Mouse (Mus musculus) thymus, adult 18-20 months (tissue): ENCODE data around the gene Olfml2b.
A peak's percentile ranks its signal among the peaks of the same experiment; 100 is the strongest.

ENCODE experiments used
- DNase-seq, 2 experiments: peaks; one replicate each; pipeline ENCODE4 v3.0.0; 2022; ENCODE audit warnings: mixed read lengths in 2 of 2

Gene Olfml2b

DNA sequence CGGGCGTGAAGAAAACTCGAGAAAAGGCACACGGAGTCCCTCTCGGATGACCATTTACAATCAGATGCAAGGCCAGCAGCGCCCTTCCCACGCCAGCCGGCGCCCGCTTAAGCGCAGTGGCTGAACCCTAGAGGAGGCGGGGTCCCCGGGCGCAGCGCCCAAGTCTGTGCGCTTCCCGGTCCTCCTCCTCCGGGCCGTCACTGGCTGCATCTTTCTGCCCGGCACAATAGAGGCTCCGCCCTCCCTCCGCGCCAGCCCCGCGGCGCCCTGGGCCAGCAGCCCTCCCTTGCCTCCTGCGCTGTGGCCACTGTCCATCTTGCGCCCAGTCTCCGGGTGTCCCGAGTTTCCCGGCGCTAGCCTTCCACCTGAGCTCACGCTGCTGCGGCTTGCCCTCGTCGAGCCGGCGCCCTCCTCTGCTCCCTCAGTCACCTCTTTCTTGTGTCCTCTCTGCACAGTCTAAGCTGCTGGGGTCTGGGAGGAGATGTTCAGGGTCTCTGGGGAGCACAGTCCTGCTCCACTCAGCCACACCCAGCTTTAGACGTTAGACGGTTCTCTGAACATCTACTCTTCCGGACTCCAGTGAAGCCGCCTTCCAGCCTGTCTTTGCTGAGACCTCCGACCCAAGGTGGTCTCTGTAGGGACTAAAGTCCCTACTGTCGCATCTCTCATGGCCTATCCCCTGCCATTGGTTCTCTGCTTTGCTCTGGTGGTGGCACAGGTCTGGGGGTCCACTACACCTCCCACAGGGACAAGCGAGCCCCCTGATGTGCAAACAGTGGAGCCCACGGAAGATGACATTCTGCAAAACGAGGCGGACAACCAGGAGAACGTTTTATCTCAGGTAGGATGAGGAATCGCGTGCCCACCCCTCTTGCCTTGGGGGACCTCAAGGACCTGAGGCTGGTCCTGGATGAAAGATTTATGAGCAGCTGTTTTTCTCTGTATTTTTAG lies at the start of gene Olfml2b:
Gene Olfml2b (plus strand): TSS at position 278 of the 951 bp plus-strand sequence.
- peak in 1 of 2 experiments; percentile 19 for DNase-seq

DNA sequence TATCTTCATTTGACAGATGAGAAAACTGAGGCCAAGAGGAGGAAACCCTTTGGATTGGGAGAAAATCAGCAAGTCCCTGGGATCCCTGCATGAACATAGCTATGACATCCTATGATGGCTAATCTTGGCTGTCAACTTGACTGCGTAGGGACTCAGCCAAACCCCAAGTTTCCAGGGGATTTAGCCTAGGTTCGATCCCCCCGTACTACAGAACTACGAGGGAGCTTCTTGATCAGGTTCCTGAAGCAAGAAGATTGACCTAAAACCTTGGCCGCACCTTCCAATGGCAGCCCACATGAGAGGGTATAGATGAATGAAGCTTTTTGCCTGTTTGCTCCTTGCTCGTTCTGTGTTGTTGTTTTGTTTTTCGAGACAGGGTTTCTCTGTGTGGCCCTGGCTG lies 49.8 kb upstream of the Olfml2b start:
- DNase-seq = no peak

DNA sequence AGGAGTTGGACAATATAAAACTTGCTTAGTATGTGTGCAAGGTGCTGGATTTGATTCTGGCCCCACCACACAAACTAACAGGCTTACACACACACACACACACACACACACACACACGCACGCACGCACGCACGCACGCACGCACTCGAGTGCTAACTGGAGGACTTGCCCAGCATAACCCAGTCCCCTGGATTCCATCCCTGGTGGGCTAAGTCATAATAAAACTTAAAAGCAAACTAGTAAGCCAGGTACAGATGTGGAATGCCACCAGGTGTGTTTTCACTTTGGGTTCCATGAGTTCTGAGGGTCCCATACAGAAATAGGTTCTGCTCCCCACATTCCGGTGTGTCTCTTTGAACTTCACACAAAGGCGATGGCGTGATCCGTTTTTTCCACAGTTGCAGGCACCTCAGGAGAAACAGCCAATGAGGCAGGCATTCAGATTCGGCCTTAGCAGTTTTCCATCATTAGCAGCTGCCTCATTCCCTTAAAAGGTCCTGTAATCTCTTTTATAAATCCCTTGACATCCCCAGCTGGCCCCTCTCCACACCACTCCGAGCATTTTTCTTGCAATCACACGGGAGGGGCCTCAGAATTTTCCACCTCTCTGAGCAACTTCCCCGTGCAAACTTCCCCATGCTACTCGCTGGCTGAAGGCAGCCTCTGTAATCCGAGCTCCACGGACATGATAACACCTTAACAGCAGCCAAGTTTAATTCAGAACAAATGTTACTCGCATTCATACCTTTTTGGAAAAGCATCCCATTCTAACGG lies 38.9 kb upstream of the Olfml2b start:
- no peak for DNase-seq

DNA sequence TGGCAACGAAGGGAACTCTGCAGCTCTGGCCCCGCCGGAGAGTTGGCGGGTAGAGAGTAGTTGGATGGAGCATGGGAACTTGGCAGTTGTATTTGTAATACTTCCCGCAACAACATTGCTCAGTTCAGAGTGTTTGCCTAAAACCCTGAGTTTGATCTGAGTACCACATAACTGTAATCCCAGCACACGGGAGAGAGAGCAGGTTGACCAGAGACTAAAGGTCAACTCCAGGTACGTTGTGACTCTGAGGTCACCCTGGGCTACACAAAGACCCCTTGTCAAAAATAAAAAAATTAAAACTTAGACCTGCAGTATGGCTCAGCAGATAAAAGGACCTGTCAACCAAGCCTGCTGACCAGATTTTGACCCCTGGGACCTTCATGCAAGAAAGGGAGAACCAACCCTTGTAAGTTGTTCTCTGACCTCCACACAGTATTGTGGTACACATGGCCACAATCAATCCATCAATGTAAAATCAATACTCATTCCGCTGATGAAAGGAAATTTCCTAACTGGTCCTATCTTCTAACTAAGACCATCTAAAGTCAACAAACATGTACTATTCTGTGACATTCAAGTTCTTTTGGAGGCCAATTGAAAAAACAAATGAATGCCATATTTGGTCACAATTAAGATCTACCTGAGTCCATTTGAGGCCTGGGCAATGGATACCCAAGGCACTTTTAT lies 37.0 kb upstream of the Olfml2b start:
- no peak for DNase-seq

DNA sequence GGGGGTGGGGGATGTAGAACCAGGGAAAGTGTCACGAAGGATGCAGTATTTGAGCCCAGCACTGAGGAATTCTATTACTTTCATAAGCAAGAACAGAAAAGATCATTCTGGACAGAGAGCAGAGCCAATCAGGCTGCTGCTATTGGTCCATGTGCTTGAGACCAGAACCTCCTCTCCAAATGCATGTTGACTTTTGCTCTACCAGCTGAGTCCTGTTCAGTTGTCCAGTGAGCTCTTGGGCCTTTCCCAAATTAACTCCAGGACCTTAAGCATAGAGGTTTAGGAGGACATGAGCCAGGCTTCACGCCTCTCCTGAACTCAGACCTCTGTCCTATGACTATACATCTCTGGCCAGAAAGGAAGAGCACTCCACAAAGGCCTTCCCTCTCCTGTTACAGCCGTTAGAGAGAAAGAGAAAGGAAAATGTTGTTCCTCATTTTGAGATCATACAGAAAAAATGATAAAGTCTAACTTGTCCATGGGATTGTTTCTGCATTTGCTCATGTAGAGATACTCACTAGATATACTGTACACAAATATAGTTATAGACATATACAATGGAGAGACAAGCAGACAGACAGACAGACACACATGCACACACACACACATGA lies 35.8 kb upstream of the Olfml2b start:
- no peak for DNase-seq

DNA sequence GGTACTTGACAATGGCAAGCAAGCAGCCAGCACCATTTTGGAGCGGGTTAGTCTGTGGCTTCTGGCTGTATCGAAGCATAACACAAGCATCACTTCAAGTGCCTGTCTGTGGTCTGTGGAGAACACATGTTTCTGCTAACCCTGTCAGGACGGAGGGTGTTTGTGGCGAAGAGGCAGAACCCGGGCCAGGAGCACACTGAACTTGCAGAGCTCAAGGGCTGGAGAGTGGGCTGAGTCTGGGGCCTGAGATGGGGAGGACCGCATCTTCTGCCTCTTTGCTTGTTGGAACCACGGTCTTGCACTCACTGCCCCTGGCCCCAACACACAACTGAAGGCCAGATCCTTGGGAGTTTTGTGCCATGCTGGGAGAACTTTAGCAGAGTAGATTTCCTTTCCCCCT lies 34.5 kb upstream of the Olfml2b start:
- no peak for DNase-seq

DNA sequence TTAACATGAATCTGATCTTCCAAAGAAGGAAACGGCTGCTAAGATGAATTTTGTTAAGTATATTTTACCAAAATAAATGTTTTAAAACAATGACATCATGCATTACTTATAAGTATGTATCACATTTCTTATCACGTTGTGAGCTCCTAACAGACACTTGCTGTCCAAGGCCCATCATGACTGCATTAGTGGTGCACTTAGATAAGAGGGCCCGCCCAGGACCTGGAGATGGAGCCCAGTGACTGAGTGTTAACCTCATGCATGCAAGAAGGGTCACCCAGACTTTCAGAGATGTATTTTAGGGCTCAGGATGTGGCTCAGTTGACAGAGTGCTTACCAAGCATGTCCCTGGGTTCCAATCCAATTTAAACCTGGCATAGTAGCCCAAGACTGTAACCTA lies 34.0 kb upstream of the Olfml2b start:
- no peak for DNase-seq

DNA sequence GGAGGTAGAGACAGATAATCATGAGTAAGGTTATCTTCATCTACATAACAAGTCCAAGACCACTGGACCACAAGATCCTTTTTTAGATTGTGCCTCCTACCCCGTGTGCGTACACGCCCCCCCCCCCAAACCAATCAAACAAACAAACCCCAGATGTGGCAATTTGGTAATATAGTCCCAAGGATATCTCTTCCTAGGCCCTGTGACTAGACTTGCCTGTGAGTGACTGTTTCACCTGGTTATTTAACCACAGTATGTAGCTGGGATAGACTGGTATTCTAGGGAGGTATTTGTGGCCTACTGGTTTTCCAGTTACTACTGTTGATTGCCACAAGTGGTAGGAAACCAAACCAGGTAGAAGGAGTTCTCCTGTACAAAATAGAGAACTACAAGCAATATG lies 33.6 kb upstream of the Olfml2b start:
- DNase-seq = no peak

DNA sequence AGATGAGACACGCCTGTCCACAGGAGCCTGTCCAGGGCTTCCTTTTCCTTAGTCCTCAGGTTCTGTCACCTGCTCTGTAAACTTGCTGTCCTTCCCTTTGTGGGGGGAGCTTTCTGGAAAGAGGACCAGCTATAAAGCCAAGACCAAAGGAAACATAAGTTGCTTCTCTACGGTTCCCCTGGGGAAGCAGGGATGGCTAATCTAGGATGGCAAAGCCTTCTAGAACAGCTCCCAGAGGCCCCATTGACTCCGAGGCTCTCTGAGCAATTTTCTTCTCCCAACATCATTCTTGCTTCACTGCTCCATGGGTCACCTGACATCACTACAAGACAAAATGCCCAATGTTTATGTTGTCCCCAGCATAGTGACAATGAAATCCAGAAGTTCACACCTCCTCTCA lies 32.7 kb upstream of the Olfml2b start:
- no peak for DNase-seq

DNA sequence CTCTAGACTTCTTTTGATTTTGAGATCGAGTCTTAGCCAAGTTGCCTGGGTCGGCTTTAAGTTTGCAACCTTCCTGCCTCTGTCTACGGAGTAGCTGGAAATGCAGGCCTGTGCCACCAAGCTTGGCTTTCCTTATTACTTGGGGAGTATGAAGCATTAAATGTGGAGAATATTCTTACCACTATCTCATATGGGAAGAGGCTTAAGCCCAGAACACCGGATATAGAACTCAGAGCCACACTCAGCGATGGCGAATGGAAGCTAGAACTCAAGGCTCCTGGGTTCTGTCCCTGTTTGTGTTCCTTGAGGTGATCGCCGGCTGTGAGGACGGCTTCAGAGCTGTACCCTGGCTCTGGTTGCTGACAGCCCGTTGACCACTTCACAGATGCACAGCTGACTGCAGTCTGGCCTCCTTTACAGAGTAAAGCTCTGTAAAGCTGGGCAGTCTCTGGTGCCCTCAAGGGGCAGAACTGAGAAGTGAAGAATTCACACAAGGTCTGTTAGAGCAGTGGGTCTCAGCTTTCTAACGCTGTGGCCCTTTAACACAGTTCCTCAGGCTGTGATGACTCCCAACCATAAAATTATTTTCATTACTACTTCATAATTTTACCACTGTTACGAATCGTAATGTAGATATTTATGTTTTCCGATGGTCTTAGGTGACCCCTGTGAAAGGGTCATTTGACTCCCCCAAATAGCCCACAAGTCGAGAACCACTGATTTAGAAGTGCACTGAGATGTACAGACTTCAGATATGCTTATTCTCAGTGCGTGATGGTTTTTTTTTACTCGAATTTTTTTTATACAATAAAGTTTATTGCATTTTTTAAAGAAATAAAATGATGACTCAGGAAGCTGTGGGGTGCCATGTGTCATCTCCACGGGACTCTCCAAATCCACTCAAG lies 31.1 kb upstream of the Olfml2b start:
- DNase-seq = no peak

DNA sequence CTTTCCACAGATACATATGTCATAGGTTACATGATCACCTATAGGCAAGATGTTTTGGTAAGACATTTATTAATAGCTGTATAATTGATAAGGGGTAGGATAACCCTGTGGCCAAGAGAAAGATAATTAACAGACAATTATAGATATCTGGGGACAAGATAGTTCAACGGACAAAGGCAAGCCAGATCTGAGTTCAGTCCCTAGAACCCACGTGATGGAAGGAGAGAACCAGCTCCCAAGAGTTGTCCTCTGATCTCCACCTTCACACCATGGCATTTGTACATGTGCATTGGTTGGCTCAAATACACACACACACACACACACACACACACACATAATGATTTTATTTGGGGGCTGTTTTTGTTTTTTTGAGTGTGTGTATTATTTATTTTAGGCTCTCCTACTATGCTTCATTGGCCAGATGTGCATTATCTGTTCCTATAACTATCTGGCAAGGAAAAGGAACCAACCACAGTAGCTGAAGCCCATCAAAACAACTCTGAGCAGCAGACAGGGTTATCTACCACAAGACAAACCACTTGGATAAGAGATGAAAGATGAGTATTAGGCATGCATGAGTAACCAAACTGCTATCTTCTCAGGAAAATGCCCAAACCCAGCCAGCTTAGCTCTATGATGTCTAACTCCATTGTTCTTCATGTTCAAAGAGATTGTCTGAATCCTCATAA lies 24.5 kb upstream of the Olfml2b start:
- no peak for DNase-seq

DNA sequence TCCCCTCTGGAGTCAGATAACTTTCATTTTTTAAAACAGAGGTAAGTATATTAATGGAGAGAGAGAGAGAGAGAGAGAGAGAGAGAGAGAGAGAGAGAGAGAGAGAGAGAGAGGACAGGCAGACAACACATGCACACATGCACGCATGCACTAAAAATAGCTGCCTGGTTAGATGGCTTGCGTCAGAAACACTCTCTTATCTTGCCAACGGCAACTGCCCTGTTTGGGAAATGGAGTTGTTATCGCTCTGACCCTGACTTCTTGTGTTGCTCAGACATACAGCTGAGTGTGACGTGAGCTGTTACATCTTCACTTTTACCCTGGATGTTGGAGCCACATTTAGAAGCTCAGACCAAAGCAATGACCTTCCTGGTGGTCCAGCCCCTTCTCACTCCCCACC lies 21.4 kb upstream of the Olfml2b start:
- DNase-seq = no peak

DNA sequence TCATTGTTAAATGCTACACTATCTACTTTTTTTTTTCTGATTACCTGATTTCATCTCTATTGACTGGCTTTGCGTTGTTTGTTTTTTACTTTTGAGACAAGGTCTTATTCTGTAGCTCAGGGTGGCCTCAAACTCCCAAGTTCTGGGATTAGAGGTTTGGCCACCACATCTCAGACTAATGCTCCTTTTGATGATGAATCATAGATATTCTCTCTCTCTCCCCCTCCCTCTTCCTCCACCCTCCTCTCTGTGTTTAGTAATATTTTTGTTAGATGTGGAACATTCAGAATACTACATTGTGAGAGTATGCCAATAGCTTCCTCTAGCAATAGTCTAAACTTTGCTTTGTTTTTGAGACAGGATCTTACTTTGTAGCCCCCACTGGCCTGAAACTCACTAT lies 20.9 kb upstream of the Olfml2b start:
- DNase-seq = no peak

DNA sequence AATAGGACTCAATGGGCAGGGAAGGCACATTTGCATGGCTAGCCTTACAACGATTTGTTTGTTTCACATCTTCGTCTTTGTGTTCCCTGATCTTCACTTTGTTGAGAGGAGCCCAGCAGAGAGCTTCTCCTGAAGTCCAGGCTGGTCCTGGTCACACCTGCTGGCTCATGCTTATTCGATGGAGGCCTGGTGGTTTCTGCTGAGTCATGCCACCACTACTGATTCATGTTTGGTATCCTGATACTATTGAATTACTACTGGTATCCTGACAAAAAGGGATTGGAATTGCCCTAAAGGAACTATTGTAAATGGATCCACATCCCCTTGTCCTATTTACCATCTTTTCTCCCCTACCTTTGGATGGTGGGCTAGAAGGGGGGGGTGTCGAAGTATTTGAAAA lies 13.8 kb upstream of the Olfml2b start:
- no peak for DNase-seq

DNA sequence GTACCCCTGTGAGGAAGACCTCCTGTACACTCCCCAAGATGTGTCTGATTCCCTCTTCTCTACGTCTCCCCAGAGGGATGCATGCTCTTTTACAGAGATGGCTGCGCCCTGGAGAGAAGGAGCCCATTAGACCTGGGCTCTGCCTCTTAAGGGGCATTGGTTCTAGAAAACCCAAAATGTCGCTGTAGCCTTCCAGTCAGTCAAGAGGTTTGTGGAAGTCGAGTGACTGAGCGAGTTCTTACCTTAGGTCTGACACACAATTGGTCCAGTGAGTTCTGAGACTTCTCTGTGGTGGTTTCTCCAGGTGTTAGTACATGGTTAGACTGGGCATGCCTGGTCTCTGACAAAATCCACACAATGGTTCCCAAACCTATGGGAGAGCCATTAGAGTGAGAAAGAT lies 12.8 kb upstream of the Olfml2b start:
- DNase-seq = no peak

DNA sequence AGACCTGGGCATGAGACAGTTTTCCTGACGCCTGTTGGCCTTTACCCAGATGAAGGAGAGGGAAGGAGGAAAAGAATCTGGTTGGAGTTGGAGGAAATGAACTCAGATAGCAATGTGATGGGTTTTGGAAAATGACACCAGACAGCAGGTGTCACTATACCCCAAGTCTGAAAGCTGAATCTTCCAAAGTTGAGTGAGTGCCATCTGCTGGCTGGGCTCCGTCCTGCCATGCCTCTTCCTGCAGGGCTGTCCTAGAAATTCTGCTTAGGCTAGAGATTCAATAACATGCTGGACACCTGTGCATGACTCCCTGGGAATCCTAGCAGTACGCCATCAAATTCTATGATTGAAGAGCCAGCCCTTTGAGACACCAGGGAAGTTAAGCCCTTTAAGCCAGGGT lies 11.9 kb upstream of the Olfml2b start:
- DNase-seq = peak; percentile 13 to 33

DNA sequence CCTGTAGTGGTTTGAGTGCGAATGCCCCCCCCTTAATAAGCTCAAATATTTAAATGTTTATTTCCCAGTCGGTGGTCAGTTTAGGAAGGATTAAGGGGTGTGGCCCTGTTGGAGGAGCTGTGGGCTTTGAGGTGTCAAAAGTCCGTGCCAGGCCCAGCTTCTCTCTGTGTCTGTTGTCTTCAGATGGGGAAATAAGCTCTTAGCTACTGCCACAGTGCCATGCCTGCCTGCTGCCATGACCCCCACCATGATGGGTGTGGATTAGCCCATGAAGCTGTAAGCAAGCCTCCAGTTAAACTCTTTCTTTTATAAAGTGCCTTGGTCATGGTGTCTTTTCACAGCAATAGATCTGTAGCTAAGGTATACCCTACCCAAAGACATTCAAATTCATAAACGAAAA lies 11.5 kb upstream of the Olfml2b start:
- no peak for DNase-seq

DNA sequence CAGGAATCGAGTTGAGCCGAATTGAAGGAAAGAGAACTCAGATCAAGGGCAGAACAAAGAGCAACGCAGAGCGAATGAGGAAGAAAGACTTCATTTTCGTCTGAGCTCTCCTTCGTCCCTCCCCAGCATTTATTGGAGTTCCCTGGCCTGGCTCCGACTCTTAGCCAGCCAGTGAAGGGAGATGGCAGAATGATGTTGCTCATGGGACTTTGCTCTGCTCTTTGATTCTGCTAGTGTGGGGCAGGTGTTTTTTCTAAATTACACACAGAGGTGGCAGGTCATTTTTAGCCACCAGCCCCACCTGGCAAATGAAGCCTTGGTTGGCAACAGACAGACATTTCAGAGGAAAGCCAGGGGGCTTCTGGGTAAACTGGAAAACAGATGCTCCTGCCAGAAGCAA lies 5.4 kb upstream of the Olfml2b start:
- no peak for DNase-seq

DNA sequence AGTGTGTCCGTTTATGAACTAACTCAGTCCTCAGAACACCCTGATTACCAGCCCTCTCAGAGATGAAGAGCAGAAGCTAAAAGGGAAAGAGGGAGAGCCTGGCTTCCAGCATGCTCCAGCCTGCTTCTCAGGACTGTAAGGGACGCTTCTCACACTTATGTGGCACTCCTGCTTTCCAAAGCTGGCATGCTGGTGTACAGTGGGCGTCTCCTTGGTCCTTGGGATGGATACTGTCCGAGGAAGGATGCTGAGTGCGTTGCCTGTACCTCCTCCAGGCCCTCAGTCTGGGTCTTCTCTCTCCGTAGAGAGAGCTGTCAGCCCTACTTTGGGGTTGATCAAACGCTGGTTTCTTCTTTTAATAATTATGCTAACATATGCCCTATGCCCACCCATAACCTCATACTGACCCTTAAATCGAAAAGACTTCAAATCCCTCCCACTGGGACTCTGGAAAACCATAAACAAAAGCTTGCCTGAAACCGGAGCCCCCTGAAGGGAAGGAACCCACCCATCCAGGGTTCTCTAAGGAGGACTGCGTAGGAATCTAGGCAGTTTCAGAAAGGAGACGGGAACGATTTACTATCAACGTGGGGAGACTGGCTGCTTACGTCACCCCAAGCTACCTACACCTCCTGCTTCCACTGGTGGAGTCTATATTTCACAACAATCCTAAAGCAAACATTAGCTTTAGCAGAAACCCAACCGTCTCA lies 1.7 kb downstream of the Olfml2b start:
- no peak for DNase-seq

DNA sequence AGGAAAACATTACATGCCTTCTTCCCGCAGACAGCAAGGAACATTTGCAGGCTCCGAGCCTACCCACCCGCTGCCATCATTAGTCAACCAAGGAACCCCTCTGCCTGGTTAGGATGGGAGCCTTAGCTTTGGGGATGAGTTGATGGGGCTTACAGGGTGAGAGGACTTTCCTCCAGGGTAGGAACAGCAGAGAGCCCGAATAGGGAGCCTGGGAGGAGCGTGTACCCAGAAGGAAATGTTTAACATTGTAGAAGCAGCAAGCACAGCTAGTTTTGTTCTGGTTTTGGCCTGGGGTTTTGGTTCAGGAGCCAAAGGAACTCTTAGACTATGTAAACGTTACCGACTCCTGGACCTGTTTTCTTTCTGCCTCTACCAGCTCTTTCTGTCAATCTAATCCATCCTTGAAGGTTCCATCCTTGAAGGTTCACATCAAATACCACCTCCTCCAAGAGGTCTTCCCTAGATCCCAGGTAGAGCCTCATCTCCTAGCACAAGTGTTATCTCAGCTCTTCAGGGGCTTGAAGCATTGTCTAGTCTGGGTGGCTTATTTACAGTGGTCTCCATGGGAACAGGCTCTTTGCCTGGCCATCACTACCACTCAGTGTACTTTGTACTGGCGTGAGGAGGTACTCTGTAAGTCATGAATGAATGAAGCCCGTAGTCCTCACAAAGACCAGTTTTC lies 2.4 kb downstream of the Olfml2b start:
- DNase-seq = no peak
